Mouse (Mus musculus) embryo, embryonic 10 days (tissue): ENCODE results near the gene Als2.

ENCODE experiments used
- DNase-seq: peaks from one replicate; pipeline ENCODE4 v3.0.0-alpha.2; 2015; ENCODE audit warnings: low spot score

Gene Als2

GRCm38 (mm10) chr1:59166232-59166905 is 70.7 kb downstream of the Als2 start:
- no peak for DNase-seq

GRCm38 (mm10) chr1:59163918-59164317 is 73.1 kb downstream of the Als2 start:
- no peak for DNase-seq

- no peak for DNase-seq
These were observed 74.0 kb downstream of the Als2 start, which contains the start of gene Mpp4 for GRCm38 (mm10) chr1:59163030-59163461. Gene Mpp4, minus strand, starts transcription at chr1:59163389.

GRCm38 (mm10) chr1:59162309-59163024 is 74.6 kb downstream of the Als2 start:
- no peak for DNase-seq

- DNase-seq: no peak
These were observed 75.6 kb downstream of the Als2 start for GRCm38 (mm10) chr1:59161396-59161795.

- DNase-seq: no peak
These were observed 76.2 kb downstream of the Als2 start for GRCm38 (mm10) chr1:59160871-59161270.

GRCm38 (mm10) chr1:59159136-59159535 is 77.9 kb downstream of the Als2 start:
- no peak for DNase-seq

- DNase-seq: no peak
These were observed 78.5 kb downstream of the Als2 start for GRCm38 (mm10) chr1:59158498-59158897.

GRCm38 (mm10) chr1:59157846-59158245 is 79.2 kb downstream of the Als2 start:
- no peak for DNase-seq

GRCm38 (mm10) chr1:59152346-59152745 is 84.7 kb downstream of the Als2 start:
- no peak for DNase-seq

GRCm38 (mm10) chr1:59150542-59150941 is 86.5 kb downstream of the Als2 start:
- no peak for DNase-seq

GRCm38 (mm10) chr1:59144543-59144942 is 92.5 kb downstream of the Als2 start:
- peak; percentile 22 for DNase-seq

- DNase-seq: peak; percentile 67
These were observed 94.2 kb downstream of the Als2 start for GRCm38 (mm10) chr1:59142809-59143208.

GRCm38 (mm10) chr1:59134419-59134818 is 102.6 kb downstream of the Als2 start:
- DNase-seq: no peak

GRCm38 (mm10) chr1:59128879-59129278 is 108.2 kb downstream of the Als2 start:
- DNase-seq: no peak

- no peak for DNase-seq
These were observed 111.5 kb downstream of the Als2 start for GRCm38 (mm10) chr1:59125558-59125957.

GRCm38 (mm10) chr1:59119720-59120457 is 117.1 kb downstream of the Als2 start, which contains the start of gene Tmem237:
Gene Tmem237, minus strand, starts transcription at chr1:59120408.
- DNase-seq: peak; percentile 93
